Mouse (Mus musculus): ENCODE results near the gene Slc31a1.
A peak's percentile ranks its signal among the peaks of the same experiment; 100 is the strongest.

Gene Slc31a1

DNA sequence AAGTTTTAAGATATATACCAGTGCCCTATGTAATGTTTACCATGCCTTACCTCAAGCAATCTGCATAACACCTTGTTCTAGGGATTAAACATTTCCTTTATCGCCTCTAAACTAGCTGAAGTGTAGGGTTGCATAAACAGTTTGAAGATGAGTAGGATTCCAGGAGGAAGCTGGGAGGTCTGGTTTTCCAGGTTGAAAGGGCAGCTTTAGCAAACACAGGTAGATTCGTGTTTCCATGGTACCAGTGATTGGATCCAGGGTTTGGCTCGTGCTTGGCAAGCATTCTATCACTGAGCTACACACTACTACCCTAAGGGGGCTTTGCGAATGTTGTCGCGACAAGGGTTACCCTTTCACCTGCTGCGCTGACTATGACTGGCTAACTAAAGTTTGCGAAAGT, 3.8 kb downstream of the Slc31a1 start:
- DNase-seq, result no peak

DNA sequence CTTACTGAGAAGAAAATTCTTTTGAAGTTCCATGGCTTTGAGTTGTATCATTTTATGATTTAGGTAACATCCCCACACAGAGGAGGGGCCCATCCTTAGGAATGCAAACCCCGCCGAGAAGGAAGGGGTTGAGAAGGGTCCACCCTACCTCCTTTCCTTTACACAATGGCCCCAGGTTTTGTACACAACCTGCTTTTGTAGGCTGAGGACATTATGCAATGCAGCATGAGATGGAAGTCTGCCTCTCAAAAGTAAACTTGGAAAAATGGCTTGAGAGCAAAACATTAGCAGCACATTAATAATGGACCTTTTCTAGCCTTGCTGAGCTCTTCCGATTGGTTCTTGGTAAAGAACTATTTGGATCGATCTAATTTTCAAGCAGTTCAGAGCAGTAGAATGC, 5.8 kb downstream of the Slc31a1 start:
- peak; percentile 43 for DNase-seq

DNA sequence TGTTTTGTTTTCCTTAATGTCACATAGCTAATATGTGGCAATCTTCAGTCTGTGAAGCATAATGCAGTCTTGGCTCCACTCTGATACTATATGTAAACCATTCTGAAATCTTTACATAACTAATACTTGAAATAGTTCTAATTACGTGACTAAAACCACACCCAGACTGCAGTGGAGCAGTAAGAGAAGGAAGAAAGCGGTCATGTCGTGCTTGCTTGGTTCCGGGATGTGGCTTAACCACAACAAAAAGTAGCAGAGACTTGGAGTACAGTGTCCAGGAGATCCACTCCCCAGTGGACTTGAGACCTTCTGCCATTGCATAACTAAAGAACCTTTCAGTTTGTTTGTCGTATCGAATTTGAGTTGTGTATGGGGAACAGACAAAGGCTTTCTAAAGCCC, 7.1 kb downstream of the Slc31a1 start:
- peak; percentile 55 for DNase-seq

DNA sequence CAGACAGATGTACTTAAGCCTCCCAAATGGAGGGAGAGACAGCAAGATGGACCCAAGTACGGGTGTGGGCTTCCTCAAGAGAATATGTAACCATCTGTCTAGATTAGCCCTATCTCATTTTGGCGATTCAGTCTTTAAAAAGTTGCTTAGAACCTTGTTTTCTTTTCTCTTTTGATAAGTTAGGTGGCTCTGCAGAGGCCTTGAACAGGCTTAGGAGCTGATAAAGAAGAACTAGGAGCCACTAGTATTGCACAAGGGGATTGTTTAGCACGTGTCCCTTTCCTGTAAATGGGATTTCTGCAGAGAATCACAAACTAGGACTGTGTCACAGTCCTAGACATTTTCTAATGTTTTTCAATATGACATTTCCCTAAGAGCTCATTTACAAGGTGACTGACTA, 8.6 kb downstream of the Slc31a1 start:
- no peak for DNase-seq

DNA sequence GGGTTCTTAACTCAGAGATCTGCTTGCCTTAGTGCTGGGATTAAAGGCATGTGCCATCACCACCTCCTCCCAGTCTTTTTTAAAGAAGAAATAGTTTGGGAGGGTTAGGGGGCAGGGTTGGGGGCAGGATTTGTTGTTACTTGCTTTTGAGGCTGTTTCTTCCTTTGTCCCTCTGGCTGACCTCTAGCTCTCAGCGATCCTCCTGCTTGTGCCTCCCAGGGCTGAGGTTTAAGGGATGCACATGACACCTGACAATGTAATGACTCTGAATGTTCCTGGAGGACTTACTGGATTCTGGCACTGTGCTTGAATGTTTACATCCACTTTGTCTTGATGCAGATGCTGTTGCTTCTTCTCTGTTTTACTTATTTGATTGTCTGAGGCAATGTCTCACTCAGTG, 11.9 kb downstream of the Slc31a1 start:
- no peak for DNase-seq

DNA sequence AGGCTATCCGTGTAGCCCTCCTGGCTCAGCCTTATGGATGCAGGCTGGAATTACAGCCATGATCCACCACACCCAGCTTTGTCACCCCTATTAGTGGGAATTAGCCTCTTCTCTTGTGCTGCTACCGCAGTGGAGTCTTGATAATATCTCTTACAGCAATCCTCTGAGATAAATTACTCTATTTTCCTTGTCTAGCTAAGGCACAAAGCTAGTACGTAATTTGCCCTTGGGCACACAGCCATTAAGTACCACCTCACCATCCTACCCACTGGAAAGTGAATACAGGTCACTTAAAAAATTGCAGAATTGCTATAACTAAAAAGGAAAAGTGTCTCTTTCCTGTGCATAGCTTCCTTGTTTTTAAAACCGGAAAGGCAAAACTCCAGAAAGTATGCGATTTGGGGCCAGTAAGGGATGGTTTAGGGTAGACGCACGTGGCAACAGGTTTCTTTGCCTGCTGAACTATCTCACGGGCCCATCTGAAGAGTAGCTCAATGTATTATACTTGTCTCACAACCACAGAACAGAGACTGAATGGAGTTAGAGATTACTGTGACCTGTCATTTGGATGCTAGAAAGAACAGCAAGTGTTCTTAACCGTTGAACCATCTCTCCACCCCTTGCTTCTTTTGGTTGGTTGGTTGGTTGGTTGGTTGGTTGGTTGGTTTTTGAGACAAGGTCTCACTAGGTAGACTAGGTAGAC, 12.4 kb downstream of the Slc31a1 start:
- DNase-seq, result no peak

DNA sequence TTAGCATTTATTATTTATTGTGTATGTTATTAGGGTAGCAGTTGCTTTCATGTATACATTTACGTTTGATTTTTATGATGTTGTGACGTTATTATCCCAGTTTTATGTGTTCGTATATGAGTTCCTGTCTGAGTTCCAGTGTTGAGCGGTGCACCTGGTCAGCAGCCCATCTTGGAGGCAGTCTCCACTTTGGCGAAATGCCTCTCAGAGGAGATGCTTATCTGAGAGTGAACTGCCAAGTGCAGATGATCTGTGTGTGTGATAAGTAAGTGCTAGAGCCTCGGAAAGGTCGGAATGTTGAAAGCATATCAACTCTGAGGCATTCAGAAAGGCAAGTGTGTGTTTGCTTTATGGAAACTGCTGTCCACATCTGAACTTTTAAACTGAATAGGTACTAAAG, 13.1 kb downstream of the Slc31a1 start:
- DNase-seq, result no peak

DNA sequence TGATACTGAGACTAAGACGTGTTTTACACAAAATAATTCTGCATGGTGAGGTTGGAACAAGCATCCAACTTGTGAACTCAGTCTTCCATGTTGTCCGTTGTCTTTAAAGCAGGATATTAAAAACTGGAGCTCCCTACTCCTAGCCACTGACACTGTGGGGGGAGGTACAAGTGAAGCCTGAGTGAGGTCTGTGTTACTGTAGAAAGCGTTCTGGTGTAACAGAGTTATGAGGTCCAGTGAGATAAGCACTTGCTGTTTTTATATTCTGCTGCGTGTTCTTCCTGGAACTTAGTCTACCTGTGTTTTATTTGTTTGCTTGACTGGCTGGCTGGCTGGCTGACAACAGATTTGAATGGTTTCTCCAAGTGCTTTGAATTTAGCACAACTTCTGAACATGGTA, 13.8 kb downstream of the Slc31a1 start:
- peak; percentile 27 for DNase-seq

DNA sequence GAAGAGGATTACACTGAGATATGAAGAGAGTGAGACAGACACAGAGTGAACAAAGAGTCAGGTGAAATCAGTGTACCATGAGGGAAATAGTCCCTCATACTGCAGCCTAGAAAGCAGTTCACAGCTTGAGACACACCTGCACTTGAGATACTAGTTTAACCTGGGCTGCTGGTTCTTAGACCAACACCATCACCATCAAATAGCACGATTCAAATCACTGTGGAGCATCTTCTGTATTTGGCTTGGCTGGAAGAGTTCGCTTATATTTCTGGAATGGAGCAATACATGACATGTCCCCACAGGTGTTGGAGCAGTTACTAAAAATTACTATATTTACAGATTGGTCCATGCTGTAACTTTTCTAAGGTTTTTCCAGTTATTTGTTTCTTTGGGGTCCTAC, 15.6 kb downstream of the Slc31a1 start:
- no peak for DNase-seq

DNA sequence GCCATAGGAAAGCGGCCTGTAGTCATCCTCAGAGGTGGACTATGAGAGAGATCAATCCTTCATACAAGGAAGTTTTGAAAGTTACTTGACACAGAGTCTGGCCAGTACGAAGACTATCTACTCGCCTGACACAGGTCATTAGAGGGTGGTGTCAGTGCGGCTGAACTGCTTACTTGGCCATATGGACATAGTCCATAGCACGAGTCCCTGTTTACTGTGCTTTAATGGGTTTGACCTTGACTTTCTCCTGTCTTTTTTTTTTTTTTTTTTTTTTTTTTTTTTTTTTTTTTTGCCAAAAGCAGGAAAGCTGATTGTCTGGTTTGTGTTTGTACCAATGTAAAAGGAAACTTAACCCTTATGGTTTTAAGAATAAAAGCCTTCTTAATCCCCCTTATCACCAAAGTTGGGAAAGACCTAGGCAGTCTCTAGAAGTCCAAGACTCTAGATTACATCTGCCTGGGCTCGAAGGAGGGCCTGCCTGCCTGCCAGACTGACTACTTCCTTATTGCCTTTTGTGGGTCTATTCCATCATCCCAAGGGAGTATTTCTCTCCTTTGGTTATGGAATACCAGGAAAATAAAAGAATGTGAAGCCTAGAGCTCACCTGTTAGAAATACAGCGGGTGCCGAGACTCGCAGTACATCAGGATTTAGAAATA, 19.3 kb downstream of the Slc31a1 start:
- no peak for DNase-seq

DNA sequence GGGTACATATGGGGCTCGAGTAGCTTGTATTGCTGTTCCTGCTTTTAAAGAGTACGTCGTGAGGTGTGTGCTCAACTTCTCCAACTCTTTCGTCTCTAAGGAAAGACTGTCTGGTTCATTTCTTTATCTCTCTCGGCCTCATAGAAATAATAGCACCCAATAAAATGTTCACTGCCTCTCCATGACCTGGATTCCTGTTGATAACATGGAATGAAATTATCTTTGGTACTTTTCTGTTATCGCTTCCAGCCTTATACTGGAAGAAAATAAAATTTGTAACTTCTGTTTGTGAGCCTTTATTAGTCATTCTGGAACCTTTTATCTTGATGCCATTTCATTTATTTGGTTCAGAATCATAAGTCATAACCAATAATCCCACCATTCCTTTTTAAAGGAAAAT, 22.7 kb downstream of the Slc31a1 start:
- no peak for DNase-seq

DNA sequence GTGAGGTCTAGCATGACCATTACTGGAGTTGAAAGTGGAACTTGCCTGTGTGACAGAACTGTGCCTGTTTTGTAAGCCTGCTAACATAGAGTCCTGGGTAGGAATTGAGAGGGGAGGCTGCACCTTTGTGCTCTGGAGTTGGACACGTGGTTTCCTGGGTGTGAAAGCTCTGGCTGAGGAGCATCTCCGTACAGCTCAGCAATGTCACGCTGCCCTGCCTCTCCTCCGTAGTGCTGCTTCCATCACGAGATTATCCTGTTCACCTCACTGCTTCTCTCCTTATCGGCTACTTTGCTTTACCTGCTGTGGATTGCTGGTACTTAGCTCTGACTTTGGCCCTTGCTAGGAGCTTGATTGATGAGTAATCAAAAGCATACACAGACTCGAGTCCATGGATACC, 23.2 kb downstream of the Slc31a1 start:
- DNase-seq, result no peak

DNA sequence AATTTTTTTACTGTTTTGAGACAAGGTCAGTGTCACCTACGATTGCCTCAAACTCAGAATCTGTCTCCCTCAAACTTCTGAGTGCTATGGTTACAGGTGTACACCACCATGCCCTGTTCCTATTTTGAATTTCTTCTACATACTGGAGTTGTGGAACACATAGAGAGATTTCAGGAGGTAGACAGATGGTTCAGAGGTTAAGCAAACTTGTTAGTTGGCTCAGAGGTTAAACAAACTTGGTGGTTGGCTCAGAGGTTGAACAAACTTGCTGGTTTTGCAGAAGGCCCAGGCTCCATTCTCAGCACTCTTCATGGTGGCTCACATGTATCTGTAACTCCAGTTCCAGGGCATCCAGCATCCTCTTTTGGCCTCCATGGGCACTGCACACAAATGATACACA, 23.6 kb downstream of the Slc31a1 start:
- no peak for DNase-seq

DNA sequence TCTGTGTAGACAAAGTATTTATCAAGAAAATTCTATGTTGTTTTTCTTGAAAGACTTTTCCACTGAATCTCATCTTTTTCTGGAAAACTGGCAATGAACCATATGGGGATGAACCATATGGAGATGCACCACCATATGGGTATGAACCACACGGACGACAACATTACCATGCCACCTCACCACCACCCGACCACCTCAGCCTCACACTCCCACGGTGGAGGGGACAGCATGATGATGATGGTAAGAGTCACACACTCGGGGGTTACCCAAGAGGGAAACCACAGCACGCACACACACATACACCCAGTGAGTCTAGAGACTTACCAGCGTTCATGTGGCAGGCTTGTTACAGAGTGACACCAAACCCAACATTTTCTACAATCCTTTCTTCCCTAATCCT, 24.9 kb downstream of the Slc31a1 start:
- DNase-seq, result no peak

DNA sequence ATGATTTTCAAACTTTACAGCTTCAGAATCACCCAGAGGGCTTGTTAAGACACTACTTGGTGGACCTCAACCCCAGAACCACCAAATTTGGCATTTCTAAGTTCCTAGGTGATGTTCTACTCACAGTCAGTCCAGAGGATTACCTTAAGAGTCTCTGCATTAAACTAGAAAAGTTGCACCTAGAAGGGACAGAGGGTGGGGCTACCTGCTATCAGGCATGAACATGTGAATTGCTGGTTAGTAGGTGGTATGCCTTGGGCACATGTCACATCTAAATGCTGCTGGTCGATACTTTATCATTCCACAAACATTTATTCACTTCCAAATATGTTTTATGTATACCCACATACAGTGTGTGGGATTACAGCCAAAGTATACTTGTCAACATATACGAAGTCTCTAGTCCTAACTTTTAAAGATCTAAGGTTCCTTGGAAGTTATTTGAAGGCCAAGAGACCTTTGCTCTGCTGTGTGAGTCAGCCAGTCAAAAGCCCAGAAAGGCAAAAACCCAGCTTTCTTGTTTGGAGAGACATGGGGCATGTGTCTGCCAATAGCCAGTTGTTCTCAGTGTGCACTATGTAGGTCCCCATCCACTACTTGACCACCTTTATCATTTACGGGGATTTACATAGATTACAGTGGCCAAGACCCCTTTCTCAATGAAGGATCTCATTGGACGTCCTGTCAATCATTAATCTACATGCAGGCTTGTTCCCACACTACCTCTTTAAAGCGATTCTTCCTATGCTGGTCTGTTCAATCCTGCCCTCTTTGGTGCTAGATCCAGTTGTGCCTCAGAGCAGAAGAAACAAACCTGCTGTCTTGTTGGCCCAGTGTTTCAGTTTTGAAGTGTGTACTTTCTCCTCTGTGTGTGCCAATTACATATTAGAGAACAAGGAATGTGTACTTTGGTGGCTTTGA, 29.3 kb downstream of the Slc31a1 start:
- peak; percentile 28 for DNase-seq

DNA sequence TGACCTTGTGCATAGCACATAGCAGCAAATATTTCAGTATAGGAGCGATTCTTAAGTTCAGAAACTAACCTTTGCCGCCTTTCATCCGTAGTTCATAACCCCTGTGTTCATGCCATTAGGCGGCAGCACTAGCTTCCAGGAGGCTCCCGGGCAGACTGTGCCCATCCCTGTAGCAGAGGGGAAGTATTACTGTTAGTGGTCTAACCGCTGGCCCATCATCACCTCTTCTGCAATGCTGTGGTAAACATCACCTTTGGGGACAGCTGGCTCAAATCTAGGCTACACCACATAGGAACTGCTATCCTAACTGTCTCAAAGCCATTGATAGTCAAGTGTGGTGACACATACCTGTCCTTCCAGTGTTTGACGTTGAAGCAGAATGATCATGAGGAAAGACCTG, 31.4 kb downstream of the Slc31a1 start:
- DNase-seq, result no peak

DNA sequence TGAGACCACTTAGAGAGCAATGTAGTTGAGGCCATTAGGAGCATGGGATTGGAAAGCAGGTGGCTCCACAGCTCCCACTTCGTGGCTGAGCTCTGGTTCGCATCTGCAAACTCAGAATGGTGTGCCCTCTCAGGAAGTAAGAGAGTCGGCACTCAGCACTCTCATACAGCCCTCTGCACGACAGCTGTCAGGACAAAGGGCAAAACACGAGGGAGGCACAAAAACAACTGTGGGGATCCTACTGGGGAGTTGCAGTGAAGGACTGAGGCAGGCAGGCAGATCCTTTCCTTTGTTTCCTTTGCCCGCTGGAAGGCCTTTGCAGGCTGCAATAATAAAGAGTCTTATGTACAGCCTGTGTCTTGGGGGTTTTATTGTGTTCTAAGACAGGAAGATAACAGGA, 32.9 kb downstream of the Slc31a1 start:
- no peak for DNase-seq

DNA sequence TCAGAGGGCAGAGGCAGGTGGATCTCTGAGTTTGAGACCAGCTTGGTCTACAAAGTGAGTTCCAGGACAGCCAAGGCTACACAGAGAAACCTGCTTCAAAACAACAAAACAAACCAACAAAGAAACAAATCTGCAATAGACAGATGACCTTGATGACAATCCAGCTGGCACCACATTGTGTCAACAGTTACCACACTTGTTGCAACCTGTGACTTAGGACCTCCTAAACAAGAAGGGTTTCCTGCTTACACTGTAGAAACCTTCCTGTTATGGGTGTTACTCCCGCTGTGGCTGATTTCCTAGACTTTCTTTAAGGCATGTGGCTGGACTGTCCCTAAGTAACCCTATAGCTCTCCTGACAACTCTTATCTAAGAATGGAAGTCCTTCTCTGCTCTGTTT, 35.3 kb downstream of the Slc31a1 start:
- peak; percentile 32 for DNase-seq

DNA sequence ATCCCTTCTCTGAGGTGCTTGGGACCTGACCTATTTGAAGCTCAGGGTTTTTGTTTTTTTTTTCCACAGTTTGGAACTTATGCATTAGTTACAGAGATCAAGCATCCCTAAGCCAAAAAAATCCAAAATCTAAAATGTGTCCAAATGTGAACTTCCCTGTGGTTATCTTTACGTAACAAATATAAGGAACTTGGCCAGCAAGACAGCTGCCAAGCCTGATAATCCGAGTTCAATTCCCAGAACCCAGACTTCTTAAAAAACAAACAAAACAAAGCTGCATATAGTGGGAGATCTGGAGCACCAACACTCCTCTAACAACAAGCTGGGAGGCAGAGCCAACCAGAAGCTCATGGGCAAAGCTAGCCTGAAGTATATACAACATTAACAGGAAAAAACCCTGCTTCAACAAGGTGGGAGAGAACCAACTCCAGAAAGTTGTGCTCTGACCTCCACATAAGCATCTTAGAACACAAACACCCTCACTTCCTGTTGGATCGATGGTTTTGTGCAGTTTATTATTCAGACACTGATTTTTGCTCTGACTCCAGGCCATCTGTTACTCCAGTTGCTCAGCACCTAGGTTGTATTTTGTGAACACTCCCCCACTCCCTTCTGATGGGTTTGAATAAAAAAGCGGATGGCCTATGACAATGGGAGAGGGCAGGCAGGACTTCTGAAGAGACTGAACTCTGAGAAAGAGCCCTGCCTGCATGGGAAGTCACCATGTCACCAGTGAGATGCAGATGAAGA, 37.3 kb downstream of the Slc31a1 start:
- no peak for DNase-seq

DNA sequence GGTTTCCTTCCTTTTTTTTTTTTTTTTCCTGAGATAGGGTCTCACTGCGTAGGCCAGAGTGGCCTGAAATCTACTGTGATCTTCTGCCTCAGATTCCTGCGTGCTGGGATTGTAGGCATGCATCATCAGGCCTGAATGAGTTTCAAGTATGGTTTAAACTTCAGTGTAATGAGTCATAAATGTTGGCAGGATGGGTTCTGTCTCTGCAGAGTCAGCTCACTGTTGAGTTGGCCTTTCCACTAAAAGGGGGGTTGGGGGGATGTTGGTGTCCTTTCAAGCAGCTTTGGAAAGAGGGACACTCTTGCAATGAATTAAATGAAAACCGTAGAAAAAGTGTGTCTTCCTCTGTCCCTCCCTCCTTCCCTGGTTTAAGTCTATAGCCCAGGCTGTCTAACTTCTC, 38.4 kb downstream of the Slc31a1 start:
- no peak for DNase-seq

DNA sequence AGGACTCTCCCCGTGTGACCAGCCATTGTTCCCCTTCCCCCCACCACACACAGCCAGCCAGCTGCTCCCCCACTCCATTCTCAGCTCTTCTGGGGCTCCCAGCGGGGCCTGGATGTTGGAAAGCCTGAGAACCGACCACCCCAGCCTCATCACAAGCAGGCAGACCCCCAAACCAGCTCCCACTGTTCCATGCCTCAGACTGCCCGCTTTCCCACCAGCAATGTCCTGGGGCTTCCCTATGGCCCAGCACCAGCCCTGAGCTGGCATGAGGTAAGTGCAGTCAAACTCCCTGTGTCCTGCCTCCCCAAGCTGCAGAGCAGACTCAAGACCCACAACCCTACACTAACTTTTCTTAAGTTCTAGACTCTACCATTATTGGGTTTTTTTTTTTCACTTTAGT, 45.6 kb downstream of the Slc31a1 start:
- DNase-seq, result no peak

DNA sequence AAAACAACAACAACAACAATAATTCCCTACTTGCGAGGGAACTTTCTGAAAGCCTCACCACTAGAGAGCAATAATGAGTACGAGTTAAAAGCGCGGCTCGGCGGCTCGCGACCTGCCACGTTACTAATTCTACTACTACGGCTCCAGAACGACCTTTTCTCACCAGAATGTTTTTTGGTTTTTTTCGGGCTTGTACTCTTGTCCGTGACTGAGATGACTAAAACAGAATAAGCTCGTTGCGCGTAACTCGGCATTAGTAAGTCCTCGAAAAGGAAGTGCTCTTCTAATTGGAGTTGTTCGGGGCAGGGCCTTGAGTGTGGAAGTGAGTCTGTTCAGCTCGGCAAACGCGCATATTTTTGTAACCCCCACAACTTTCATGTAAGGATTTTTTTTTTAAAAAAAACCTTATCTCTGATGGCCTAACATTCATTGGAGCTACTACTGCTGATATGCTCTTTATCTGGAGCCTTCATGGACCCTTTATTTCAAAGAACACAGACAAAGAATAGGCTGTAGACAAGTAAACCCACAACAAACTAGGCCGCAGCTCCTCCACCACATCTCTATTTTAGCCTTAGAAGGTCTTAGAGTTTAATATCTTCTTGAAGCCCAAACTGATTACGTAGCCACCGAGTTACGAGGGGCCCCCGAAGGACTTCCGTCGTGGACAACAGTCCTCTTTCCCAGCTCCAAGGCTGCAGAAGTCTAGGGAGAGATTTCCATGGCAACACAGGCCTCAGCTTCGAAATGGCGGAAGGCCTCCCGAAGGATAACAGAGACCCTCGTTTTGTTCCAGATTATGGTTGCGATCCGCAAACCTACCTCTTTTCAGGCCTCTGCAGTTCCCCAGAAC, 47.4 kb downstream of the Slc31a1 start:
- peak; percentile 78 for DNase-seq
